Mouse (Mus musculus) erythroid progenitor cell, adult 5-6 weeks (primary cell): ENCODE data around the gene Msi2. TPM values are rescaled to one million over a fixed set of nuclear protein-coding genes. Genes with fewer than 3 reads are reported as not detected.

Source experiments
- ATAC-seq: replicated peaks from 2 replicates; pipeline ENCODE4 v1.8.0; 2016; ENCODE audit warnings: moderate number of reproducible peaks, mild to moderate bottlenecking, moderate TSS enrichment, inconsistent platforms; ENCODE audit not compliant: poor library complexity, low FRiP score, severe bottlenecking
- total RNA-seq, 2 experiments: library from RNA; stranded (forward) in 1 of 2; stranded (reverse) in 1 of 2; fragments of 150-400 nt in 1 of 2; fragments of 186-747, 209-891 nt in 1 of 2; gene quantifications; 2 replicates each; pipeline versions ENCODE4 v1.2.3 to v1.2.4; 2015 to 2017; ENCODE audit warnings: low replicate concordance in 2 of 2

The Msi2 gene
- total RNA-seq, 2 experiments from 2014 or later = 8.4 to 44.6 TPM

DNA sequence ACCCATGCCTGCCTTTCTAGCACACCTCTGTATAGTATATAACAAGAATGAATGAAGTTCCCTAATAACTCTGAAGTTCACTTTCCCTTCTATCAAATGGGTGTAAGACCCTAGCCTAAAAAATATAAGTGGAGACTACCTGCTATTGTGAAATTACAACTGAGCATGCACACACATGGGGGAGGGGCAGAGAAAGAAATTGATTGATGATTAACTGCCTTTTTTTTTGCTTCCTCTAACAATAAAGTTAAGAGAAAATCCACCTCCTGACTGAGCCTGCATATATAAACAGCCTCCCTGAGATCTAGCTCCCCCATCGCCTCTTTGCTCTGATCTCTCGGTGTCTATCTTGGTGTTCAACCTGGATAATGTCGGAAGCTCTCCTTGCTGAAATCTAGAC lies 118.1 kb downstream of the Msi2 start:
- no peak for ATAC-seq

DNA sequence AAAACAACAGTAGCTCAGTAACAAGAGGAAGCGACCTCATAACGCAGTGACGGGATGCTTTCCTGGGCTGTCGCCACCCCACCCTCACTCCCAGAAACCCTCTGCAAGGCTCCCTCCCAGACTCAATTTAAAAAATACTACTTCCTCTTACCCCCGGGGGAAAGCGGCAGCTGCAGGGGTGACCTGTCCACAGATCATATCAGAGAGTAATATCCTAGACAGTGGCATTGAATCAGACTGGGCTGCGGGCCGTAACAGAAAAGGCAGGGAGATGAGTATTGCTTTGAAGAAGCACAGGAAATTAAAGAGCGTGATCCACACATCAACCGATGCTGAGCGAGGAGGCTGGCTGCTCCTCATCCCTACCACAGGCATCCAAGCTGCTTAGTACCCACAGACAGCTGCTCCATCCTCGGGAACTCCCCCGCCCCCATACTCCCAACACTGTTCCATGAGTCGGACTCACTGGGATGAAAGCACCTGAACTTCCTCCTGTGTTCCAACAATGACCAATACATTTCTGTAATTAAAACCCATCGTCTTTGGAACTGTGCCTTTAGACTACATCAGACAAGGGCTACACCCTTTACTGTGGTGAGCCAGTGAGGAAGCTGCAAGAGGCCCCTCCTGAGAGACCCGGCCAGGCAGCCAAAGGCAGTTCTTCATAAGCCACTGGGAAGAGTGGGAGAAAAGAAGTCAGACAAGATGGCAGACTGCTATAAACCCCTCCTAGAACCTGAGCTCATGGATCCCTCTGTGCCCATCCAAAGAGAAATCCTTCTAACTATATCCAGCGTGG lies 118.8 kb downstream of the Msi2 start:
- ATAC-seq = no peak

DNA sequence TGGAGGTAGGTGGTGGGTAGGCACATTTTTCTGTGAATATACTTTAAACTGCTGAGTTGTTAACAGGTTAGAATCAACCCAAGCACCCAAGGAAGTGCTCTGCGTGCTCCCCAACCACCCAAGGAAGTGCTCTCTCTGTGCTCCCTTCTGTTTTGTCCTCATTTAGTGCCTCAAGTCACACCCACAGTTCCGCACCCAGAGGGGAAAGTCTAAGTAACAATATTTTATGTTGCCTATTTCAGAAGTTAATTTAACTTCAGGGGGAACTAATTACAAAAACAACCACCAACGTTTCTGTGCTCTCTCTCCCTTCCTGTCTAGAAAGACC lies 119.5 kb downstream of the Msi2 start:
- ATAC-seq = no peak

DNA sequence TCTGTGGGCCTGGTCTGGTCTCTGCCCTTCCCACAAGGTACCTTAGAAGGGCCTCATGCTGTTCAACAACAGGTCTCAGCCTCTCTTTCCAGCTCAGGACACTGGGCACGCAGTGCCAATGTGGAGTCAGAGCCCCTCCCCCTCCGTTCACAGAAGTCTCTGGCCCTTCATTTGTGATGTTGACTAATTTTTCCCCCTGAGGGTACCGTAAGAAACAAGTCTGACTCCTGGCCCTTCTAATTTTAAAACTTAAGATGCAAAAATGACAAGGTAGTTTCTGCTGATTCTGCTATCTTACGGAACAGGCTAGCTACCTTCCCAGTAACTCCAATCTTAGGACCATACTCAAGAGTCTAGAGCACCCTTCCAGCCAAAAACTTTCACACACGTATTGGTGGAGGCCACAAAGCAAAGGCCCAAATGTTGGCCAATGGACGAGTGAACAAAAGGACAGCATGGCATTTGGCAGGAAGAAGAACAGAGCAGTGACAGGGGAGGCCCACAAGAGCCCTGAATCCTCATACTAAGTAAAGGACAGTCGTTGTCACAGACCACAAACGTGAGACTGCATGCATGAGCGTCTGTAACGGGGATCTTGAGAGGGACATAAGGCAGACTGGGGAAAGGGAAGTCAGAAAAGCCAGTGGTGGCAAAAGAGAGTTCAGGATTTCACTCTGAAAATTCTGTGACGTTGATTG lies 120.0 kb downstream of the Msi2 start:
- ATAC-seq = no peak

DNA sequence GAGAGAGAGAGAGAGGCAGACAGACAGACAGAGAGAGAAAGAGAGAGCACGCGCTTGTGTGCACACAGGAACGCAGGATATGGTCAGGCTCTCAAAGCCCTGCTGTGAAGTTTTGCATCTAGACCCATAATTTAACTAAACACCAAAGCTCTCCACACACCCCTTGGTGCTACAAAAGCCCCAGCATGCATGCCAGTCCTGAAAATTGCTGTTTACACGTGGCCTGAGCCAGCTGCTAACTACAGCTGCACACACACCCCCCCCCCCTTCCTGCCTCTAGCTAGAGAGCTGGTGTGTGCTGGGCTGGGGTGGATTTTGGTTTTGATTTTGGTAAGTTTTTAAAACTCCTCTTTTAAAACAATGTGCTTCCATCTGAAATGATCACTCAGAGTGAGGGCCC lies 122.7 kb downstream of the Msi2 start:
- no peak for ATAC-seq

DNA sequence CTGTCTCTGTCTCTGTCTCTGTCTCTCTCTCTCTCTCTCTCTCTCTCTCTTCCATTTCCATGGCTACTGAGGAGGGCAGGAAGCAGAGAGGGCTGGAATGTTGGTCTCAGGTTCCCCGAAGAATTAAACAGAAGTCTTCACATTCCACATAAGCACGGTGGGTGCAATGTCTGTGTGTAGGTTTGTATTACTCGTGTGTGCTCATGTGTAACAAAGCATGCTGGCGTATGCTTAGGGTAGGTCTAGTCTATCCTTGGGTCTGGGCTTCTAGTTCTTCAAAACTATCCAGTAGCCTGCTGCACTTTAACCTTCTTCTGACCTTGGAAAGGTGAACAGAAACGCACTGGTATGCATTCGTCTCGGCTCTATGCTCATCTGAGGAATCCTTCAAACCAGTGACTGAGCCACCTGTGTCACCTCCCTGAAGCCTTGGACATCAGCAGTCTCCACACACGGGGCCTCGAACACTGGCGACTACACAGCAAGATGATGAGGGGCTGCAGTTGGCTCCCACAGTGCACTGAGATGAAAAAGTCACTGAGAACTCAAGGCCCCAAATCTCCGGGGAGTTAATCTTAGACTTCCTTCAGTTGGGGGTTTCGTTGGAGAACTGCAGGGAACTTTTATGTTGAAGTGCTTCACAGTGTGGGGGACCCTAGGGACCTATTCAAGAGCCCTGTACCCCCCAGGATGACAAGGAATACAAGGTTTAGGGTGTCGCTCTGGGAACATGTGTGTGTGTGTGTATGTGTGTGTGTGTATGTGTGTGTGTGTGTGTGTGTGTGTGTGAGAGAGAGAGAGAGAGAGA lies 123.3 kb downstream of the Msi2 start:
- no peak for ATAC-seq

DNA sequence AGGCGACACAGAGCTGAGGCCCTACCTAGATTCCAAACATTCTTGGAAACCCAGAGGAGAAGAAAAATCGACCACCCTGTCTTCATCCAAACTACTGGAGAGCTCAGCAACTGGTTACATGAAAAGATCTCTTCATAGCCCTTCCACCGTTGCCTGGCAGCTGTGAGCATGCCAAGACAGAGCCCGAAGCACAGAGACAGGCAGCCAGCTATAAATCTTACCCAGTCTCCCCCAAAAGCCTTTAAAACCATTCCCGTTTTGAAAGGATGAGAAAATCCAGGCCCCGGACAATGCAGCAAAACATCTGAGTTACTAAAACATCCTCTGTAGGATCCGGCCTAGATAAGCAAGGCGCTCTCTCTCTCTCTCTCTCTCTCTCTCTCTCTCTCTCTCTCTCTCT lies 124.3 kb downstream of the Msi2 start:
- no peak for ATAC-seq

DNA sequence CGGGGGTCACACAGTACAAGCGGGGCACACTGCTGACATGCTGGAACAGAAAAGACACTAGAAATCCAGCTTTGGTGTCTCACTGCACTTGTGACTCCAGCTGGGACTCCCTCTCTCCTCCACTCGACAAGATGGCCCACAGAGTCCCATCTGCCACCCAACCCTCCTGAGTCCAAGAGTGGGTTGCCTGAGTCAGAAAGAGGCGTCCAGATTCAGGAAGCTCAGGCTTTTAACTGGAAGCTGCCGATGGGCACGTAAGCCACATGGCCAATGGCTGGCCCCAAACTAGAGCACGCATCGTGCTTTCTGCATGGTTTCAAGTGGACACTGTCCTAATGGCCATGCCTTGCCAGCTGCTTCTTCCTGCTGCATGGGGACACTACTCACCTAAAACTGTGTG lies 126.2 kb downstream of the Msi2 start:
- ATAC-seq = no peak

DNA sequence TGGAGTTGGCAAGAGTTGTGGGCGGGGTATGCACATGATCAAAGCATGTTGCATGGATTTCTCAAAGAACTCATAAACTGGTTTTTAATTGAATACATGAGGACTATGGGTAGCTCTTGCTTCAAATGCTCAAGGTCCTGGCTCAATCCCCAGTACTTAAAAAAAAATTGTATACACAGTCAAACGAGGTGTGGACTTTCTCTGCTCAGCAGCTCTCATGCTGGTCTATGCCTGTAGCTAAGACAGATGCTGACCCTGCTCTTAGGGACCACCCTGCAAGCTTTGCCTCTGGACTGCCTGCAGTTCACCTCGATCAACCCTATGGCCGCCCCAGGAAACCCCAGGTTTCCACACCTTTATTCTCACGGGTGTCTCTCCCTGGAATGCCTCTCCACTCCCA lies 127.7 kb downstream of the Msi2 start:
- ATAC-seq = no peak

DNA sequence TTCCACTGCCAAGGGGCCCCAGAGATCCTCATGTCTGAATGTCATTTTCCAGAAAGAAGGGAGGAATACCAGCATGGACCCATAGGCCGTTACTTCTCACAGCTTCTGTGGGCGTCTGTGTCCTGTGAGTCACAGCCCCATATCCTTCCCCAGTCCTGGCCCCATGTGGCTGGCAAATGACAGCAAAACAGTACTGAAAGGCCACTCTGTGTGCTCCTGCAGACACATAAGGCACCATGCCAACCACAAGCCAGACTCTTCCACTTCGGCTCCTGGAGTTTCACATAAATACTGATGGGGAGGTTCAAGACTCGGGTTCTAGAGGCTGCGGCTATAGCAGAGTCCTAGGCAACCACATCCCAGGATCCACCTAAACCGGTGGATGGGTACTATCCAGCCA lies 128.7 kb downstream of the Msi2 start:
- ATAC-seq = no peak

DNA sequence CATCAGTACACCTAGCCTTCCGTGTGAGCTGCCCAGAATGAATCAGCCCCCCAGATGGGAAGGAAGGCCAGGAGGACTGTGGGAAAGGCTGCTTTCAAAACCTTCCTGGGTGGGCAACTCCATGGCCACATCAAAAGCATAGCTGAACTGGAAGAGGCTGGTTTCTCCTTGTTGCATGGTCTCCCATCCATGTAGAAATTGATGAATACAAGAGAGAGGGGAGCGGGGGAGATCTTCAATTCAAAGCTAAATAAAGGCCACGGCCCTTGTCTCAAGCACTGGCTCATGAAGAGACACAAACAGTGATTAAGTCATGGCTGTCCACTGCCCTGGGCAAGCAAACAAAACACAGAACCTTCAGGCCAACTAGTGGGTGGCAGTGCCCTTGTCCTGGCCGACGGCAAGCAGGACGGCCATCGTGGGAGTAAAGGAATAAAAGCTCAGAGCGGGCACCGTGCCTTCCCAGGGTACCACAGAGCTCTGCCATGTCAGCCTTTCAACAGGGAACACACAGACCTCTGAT lies 129.6 kb downstream of the Msi2 start:
- no peak for ATAC-seq

DNA sequence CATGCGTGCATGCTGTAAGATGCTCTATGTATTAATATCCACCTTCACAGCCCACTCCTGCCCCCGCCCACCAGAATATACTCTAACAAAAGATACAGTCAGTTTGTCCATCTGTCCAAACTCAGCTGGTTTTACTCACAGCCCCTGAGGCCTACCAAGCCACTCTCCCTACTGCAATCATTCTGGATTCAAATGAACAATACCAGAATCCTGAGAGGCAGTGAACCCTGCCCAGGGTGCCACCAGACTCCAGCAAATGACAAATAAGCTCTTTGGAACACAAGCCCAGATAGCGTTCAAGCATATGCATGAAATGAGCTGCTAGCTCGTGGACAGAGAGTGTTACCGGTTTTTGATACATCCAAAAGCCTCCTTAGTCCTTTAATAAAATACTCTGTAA lies 130.6 kb downstream of the Msi2 start:
- ATAC-seq = no peak

DNA sequence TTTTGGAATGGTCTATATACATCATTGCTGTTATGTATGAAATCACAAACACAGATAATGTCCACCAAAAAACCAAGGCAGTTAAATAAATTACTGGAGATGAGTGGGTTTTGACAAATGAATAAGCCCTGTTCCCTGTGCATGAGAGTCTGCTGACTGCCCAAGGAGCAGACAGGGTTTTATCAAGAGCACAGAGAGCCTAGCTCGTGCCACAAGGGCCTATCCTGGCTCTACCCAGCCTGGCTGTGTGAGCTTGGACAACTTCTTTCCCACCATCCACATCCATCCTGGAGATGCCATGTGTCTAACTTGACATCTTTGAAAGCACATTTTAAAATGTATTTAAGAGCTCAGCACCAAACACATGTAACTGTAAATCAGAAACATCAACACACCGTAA lies 132.4 kb downstream of the Msi2 start:
- no peak for ATAC-seq

DNA sequence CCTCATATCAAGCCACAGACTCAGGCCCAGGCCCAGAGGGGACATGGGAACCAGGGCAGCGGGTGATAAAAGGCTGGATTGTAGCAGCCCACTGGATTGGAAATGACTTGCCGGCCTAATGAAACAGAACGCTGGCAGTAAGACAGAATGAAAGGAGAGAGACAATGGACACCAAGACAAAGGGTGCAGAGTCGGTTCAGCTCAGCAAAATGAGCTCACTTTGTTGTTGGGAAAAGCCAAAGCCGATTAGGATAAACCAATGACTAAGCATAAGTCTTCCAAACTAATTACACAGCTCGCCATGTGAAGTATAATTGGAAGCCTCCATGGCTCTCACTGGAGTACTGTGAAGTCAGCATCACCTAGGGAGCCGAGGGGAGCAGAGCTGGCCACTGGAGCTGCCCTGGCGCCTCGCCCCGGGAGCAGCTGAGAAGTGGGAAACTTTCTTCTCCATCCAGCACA lies 133.1 kb downstream of the Msi2 start:
- no peak for ATAC-seq

DNA sequence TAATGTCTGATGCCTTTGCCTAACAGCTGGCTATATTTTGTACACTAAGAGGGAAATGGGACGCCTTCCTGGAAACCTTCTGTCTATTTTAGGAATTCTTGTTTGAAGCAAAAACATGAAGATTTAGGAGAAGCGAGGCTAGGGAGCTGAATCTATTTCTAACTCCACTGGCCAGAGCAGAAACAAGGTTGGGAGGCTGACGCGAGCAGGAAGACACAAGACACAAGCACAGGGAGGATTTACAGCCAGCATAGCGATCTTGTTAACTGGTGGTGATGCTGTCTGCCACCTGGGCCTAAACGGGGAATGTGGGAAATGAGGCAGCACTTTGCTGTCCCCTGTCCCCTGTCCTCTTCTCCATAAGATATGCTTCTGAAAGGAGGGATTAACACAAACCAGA lies 134.4 kb downstream of the Msi2 start:
- no peak for ATAC-seq

DNA sequence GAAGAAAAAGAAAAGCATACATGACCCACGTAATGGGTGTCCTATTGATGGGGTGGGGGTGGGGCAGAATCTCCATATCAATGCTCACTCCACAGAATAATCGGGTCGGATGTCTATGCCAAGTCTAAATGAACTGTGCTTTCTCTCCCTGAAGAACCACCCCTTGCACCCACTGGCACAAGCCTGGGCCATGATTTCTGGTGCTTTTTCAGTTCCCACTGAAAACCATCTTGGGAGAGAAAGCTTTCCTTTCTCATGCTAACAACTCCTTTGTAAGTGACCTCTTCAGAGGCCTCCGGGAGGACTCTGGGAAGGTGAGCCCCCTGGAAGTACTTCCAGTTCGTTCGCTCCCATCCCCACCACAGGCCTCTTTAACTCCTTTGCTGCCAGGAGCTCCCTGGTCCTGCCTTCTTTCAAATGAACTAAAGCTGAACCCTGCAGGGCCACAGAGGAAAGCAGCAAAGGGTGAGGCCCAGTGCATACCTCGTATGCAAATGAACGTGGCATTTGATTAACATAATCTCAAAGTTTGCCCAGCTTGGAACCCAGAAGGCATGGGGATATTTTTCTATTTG lies 135.0 kb downstream of the Msi2 start:
- ATAC-seq = no peak

DNA sequence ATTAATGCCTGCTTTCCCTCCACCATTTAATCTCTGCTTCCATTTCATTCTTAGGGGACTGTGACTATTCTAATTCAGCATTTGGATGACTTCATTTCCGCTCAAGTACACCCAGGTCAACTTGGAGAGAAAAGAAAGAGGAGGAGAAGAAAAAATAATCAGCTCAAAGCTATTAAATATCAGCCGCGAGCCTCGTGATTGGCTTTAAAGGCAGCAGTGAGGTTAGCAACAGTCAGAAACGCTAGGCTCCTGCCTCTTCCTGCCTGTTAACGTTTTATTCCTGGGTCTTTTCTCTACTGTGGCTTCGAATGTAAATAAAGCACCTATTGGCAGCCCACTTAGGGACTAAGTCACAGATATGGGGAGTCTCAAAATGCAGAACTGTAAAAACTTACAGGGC lies 135.5 kb downstream of the Msi2 start:
- ATAC-seq = no peak

DNA sequence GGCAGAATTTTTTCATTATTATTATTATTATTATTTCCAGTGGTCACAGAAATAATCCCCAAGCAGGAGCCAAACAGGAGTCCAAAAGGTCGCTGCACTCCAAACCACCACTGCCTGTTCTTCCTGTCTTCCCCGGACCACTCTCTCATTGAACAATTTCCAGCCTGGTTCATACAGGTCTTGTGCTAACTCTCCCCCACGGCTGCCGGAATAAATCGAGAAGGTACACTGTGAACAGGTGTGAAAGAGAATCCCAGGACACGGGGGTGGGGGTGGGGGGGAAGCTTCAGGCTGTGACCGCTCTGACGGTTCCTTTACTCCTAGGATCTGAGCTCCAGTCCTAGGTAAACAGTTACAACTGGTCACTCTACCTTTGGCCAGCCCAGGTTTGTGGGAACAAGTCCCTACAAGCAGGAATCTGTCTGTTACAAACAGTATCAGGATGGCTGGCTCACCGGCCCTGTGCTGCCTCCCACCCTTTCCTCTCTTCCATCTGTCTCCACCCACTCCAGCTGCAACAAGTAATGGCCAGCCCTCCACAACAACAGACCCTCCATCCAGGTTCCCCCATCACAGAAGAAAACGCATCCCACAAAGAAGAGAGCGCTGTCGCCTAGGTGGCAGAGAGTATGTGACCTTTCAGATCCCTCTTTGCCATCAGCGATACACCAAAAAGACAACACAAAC lies 136.1 kb downstream of the Msi2 start:
- no peak for ATAC-seq

DNA sequence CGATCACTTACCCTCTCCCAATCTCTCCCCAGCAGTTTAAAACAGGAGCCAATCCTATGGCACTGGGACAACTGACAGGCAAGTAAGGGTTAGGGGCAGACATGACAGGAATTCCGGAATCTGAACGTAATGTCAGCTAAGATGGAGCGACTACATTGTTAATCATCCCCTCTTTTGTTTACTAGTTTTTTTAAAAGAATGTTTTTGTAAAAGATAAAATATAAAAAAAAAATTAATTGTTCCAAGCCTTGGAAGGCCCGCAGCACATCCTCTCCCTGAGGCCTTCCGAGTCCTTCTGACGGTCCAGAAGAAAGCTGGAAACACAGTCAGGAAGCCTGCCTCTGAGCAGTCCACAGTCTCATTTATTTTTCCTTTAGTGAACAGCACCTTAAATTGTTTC lies 136.9 kb downstream of the Msi2 start:
- ATAC-seq = no peak

DNA sequence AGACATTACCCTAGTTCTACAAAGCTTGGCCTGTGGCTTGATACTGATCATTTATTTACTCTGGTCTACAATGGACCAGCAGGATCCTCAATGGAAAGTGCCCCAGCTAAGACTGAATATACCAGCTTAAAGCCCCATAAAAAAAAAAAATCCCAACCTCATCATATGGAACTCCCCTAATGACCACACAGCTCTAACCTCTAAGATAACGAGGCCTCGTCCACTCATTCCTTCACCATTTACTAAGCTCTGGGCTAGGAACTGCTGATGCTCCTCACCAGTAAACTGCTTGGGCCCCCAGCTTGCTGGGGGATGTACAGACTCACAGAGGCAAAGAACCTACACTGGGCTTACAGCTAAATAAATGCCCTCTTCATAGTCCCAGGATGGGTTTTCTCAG lies 139.6 kb downstream of the Msi2 start:
- no peak for ATAC-seq
